In the genomic region with DNA sequence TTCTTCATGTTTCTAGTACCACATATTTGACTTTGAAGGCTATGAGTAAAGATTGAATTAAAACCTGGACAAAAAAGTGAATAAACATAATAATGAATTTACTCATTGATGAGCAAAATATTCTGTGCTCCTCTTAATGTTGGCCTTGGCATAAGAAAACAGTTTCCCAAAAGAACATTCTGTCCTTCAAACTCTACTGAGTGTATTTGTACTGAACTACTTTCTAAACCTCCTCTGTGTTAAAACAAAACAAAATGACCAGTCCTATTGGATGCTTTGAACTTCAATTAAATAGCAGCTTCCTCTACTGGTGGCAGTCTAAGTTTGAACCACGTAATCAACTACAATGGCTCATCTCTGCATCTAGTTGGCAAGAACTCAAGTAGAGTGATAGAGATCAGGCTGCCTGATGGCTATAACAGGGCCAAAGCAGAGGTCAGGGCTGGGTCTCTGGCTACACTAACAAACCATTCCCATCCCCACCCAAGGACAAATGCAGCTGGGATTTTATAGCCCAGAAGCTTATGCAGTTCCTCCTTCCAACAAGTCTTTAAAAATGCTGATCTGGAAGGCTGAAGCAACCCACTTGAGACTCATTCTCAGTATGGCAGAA, we compare ENCODE assay signal across 12 mouse cellular contexts.
A peak's percentile ranks its signal among the peaks of the same experiment; 100 is the strongest.
DNase-seq lines count a peak whose midpoint lies in the region; ATAC-seq and TF ChIP-seq lines count a peak whose summit lies in the region.
"Had no signal": no experiment of that assay in that cellular context is flagged by ENCODE, and none has a peak within 500 bp of the region (broad histone marks: within the 10 kb centered on the region; RNA-seq: fewer than 3 reads in every experiment).

No protein-coding gene starts in this region.

- no peak for ATAC-seq in lung, embryonic 14.5 days (ENCODE audit: insufficient read depth)
- no peak for ATAC-seq in liver, embryonic 12.5 days
- ATAC-seq: intestine, postnatal 0 days had no signal

- peak; percentile 37 for DNase-seq in kidney, adult 2 months
- no peak for DNase-seq in kidney, adult 11 months
- peak; percentile 62 for DNase-seq in gastrocnemius, adult 18-20 months (ENCODE audit: low spot score)
- DNase-seq in heart, adult 8-10 months (ENCODE audit: low spot score), result peak; percentile 77
- DNase-seq in lung, embryonic 14.5 days, result peak; percentile 53
- DNase-seq in left cerebral cortex, adult 11 months (ENCODE audit: low spot score), result no peak
- no peak for DNase-seq in neural tube, embryonic 10.5 days (ENCODE audit: extremely low spot score, low spot score)
- DNase-seq: layer of hippocampus, postnatal 36 days; thymus, postnatal 25 days had no signal

- no peak overlapping the region for H3K4me2 ChIP-seq in lung, embryonic 14.5 days
- H3K4me2 ChIP-seq in liver, embryonic 12.5 days, result no peak overlapping the region
- H3K4me2 ChIP-seq: liver, embryonic 11.5 days had no signal

- H3K27me3 ChIP-seq in kidney, adult 2 months (replicated peaks; ENCODE audit: control insufficient read depth, insufficient read depth, low read length), result no peaks in the 10 kb centered on the region
- no peaks in the 10 kb centered on the region for H3K27me3 ChIP-seq in lung, embryonic 14.5 days (ENCODE audit: insufficient read depth, low read length)
- no peaks in the 10 kb centered on the region for H3K27me3 ChIP-seq in liver, embryonic 12.5 days (replicated peaks)

- TF ChIP-seq POLR2A in kidney, adult 2 months (IDR thresholded peaks at IDR 0.05; ENCODE audit: low read depth, low read length), result no peak

- 47% methylated on average over 1 of the region's 1 CpGs for WGBS in kidney, adult 2 months
- 39% methylated on average over 1 of the region's 1 CpGs for WGBS in lung, embryonic 14.5 days
- 62% methylated on average over 1 of the region's 1 CpGs for WGBS in liver, embryonic 12.5 days (ENCODE audit: insufficient replicate concordance)

- no peak overlapping the region for H3K9ac ChIP-seq in lung, embryonic 14.5 days
- H3K9ac ChIP-seq in liver, embryonic 12.5 days, result no peak overlapping the region

- no peak for TF ChIP-seq CTCF in kidney, adult 2 months (conservative IDR thresholded peaks at IDR 0.05; ENCODE audit: insufficient read depth, insufficient read length, low read depth, low read length)
- TF ChIP-seq CTCF in lung, embryonic 14.5 days (IDR thresholded peaks at IDR 0.05; ENCODE audit: low read depth), result no peak

- H3K9me3 ChIP-seq in lung, embryonic 14.5 days (ENCODE audit: low read depth, low read length), result no peaks in the 10 kb centered on the region
- H3K9me3 ChIP-seq in liver, embryonic 12.5 days (replicated peaks), result no peaks in the 10 kb centered on the region

- H3K27ac ChIP-seq in kidney, adult 2 months (ENCODE audit: insufficient read depth, low read depth, low read length), result peak overlapping the region; percentile 38; the same call in 1 of the 2 replicates
- no peak overlapping the region for H3K27ac ChIP-seq in lung, embryonic 14.5 days (ENCODE audit: low read depth)
- no peak overlapping the region for H3K27ac ChIP-seq in liver, embryonic 12.5 days

- H3K36me3 ChIP-seq in kidney, adult 2 months (ENCODE audit: control insufficient read depth, insufficient read depth, low read length), result no peaks in the 10 kb centered on the region
- H3K36me3 ChIP-seq in lung, embryonic 14.5 days (ENCODE audit: insufficient read depth), result no peaks in the 10 kb centered on the region
- H3K36me3 ChIP-seq in liver, embryonic 12.5 days, result no peaks in the 10 kb centered on the region

- no peak overlapping the region for H3K4me3 ChIP-seq in kidney, adult 2 months (ENCODE audit: insufficient read depth, low read depth, low read length)
- H3K4me3 ChIP-seq in lung, embryonic 14.5 days (ENCODE audit: low read depth, low read length), result no peak overlapping the region
- H3K4me3 ChIP-seq in liver, embryonic 12.5 days, result no peak overlapping the region

- 0 out of 2 replicates have a peak, but pooled peaks cover 4% of the 10 kb centered on the region for H3K4me1 ChIP-seq in kidney, adult 2 months (ENCODE audit: control insufficient read depth, insufficient read depth, low read length)
- 0 out of 2 replicates have a peak, but pooled peaks cover 3% of the 10 kb centered on the region for H3K4me1 ChIP-seq in lung, embryonic 14.5 days (ENCODE audit: insufficient read depth)
- no peaks in the 10 kb centered on the region for H3K4me1 ChIP-seq in liver, embryonic 12.5 days

Comparison
In these comparisons a context has a peak if more than half of its experiments do, and no peak if none do; other contexts are left out.
1. DNase-seq: peak in kidney, adult 2 months (single experiment), gastrocnemius, adult 18-20 months (single experiment), heart, adult 8-10 months (single experiment) and lung, embryonic 14.5 days (single experiment); none in kidney, adult 11 months (single experiment), left cerebral cortex, adult 11 months (single experiment) and neural tube, embryonic 10.5 days (single experiment).